Mouse (Mus musculus) stomach, embryonic 15.5 days (tissue): ENCODE data around the gene Ncor2. TPM values are rescaled to one million over a fixed set of nuclear protein-coding genes. Genes with fewer than 3 reads are reported as not detected.

ENCODE experiments used
- ATAC-seq: fragments of 200-750 bp; cut with Nextera tagmentation; 2 replicates; pipeline ENCODE4 v1.8.0; 2017; ENCODE audit warnings: low read depth, moderate number of reproducible peaks, moderate TSS enrichment; ENCODE audit not compliant: insufficient read depth, low FRiP score
- H3K27ac ChIP-seq: fragments of 300-500 bp; sonication (generic); 2 replicates; pipeline ENCODE4 v1.5.1; 2015; ENCODE audit warnings: mild to moderate bottlenecking, inconsistent platforms
- H3K27me3 ChIP-seq: fragments of 300-500 bp; sonication (generic); replicated peaks from 2 replicates; pipeline ENCODE4 v1.6.1; 2015; ENCODE audit warnings: inconsistent platforms
- H3K36me3 ChIP-seq: fragments of 300-500 bp; sonication (generic); 2 replicates; pipeline ENCODE4 v1.6.1; 2015; ENCODE audit warnings: inconsistent platforms
- H3K4me1 ChIP-seq: fragments of 300-500 bp; sonication (generic); 2 replicates; pipeline ENCODE4 v1.6.1; 2015; ENCODE audit warnings: inconsistent platforms
- H3K4me2 ChIP-seq: fragments of 300-500 bp; sonication (generic); 2 replicates; pipeline ENCODE4 v1.6.1; 2015; ENCODE audit warnings: mild to moderate bottlenecking, inconsistent platforms
- H3K4me3 ChIP-seq: fragments of 300-500 bp; sonication (generic); replicated peaks from 2 replicates; pipeline ENCODE4 v1.5.1; 2015; ENCODE audit warnings: inconsistent platforms
- H3K9ac ChIP-seq: fragments of 300-500 bp; sonication (generic); 2 replicates; pipeline ENCODE4 v1.6.1; 2015; ENCODE audit warnings: inconsistent platforms
- H3K9me3 ChIP-seq: fragments of 300-500 bp; sonication (generic); 2 replicates; pipeline ENCODE4 v1.6.1; 2016; ENCODE audit warnings: inconsistent platforms
- WGBS: fragments of 180-500 bp; shearing (Covaris S2); methylation state at CpG from one replicate; pipeline ENCODE4 v1.1.7; 2015; 5-methylcytosine and 5-hydroxymethylcytosine counted together
- polyA plus RNA-seq: library from polyadenylated mRNA; unstranded; fragments of >200 nt; fragmentation: Nextera tagmentation; extraction: Ambion mirVana; gene quantifications from 2 replicates; pipeline ENCODE4 v1.2.1, GENCODE M21; 2015

Ncor2 gene
- polyA plus RNA-seq, 1 experiment from 2014 or later: 26.7 TPM

GRCm38 (mm10) chr5:125002969-125003872, 175.8 kb downstream of the Ncor2 start, which contains the start of gene Rflna:
TSS of gene Rflna (plus strand) at chr5:125003221.
- peak; percentile 45 for ATAC-seq

GRCm38 (mm10) chr5:125000756-125001250, 178.2 kb downstream of the Ncor2 start:
- no peak overlapping the region for H3K4me3 ChIP-seq
- H3K4me1 ChIP-seq: peaks cover 22% of the 10 kb centered on the region
- ATAC-seq: no peak
- no peak overlapping the region for H3K4me2 ChIP-seq
- 73% methylated on average over 10 of the region's 10 CpGs for WGBS
- no peaks in the 10 kb centered on the region for H3K9me3 ChIP-seq
- no peak overlapping the region for H3K9ac ChIP-seq
- H3K27ac ChIP-seq: no peak overlapping the region
- no peaks in the 10 kb centered on the region for H3K36me3 ChIP-seq
- H3K27me3 ChIP-seq: peaks cover 11% of the 10 kb centered on the region

More at GRCm38 (mm10) chr5:125002969-125003872, 175.8 kb downstream of the Ncor2 start, which contains the start of gene Rflna:
- Histone ChIP-seq H3K27me3 (peaks cover 11% of the 10 kb centered on the region), H3K4me1 (peaks cover 38% of the 10 kb centered on the region), H3K4me2 (peak within 1 kb of the TSS; percentile 80), H3K27ac (no peak within 1 kb of the TSS), H3K4me3 (peak within 1 kb of the TSS; percentile 45), H3K9ac (peak within 1 kb of the TSS; percentile 25; the same call in 1 of the 2 replicates), H3K9me3 (no peaks in the 10 kb centered on the region), H3K36me3 (no peaks in the 10 kb centered on the region)
- 2% methylated on average over 37 of the region's 41 CpGs for WGBS

GRCm38 (mm10) chr5:124997913-124998312, 181.1 kb downstream of the Ncor2 start:
- 88% methylated on average over 4 of the region's 4 CpGs for WGBS
- Histone ChIP-seq H3K9me3 (no peaks in the 10 kb centered on the region), H3K4me2 (no peak overlapping the region), H3K9ac (no peak overlapping the region), H3K4me3 (no peak overlapping the region), H3K4me1 (peaks cover 4% of the 10 kb centered on the region; the same call in 1 of the 2 replicates), H3K36me3 (no peaks in the 10 kb centered on the region), H3K27me3 (no peaks in the 10 kb centered on the region), H3K27ac (no peak overlapping the region)
- ATAC-seq: no peak

GRCm38 (mm10) chr5:124996816-124997215, 182.2 kb downstream of the Ncor2 start:
- Histone ChIP-seq H3K4me1 (no peaks in the 10 kb centered on the region), H3K27me3 (no peaks in the 10 kb centered on the region), H3K9ac (no peak overlapping the region), H3K4me2 (no peak overlapping the region), H3K9me3 (no peaks in the 10 kb centered on the region), H3K27ac (no peak overlapping the region), H3K36me3 (no peaks in the 10 kb centered on the region), H3K4me3 (no peak overlapping the region)
- 53% methylated on average over 6 of the region's 6 CpGs for WGBS
- no peak for ATAC-seq

DNA sequence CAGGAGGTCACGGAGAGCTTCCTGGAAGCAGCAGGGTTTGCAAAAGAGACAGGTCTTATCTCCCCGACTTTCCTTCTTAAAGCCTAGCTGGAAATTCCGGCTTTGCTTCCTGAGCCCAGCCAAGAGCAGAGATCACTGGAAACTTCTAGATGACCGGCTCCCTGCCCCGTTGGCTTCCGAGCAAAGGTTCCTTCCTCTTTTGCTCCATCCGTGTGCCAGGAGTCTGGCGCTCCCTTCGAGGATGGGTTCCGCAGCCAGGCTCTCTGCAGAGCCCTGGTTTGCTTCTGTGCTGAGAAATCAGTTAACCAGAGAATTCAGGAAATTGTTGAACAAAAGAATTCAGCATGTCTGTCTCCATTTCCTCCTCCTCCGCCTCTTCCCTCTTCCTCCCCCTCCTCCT, 186.1 kb downstream of the Ncor2 start:
- Histone ChIP-seq H3K36me3 (no peaks in the 10 kb centered on the region), H3K4me2 (no peak overlapping the region), H3K9ac (no peak overlapping the region), H3K4me3 (no peak overlapping the region), H3K27ac (peak overlapping the region; percentile 65), H3K27me3 (no peaks in the 10 kb centered on the region), H3K9me3 (no peaks in the 10 kb centered on the region), H3K4me1 (no peaks in the 10 kb centered on the region)
- WGBS: 54% methylated on average over 11 of the region's 11 CpGs
- no peak for ATAC-seq

GRCm38 (mm10) chr5:124992323-124992722, 186.7 kb downstream of the Ncor2 start:
- Histone ChIP-seq H3K9ac (no peak overlapping the region), H3K4me2 (no peak overlapping the region), H3K27ac (peak overlapping the region; percentile 65), H3K36me3 (no peaks in the 10 kb centered on the region), H3K9me3 (no peaks in the 10 kb centered on the region), H3K4me1 (no peaks in the 10 kb centered on the region), H3K4me3 (no peak overlapping the region), H3K27me3 (no peaks in the 10 kb centered on the region)
- WGBS: 63% methylated on average over 8 of the region's 8 CpGs
- ATAC-seq: no peak

GRCm38 (mm10) chr5:124989724-124990123, 189.3 kb downstream of the Ncor2 start:
- WGBS: 85% methylated on average over 2 of the region's 2 CpGs
- H3K4me1 ChIP-seq: no peaks in the 10 kb centered on the region
- no peak overlapping the region for H3K4me2 ChIP-seq
- no peak for ATAC-seq
- no peaks in the 10 kb centered on the region for H3K9me3 ChIP-seq
- no peak overlapping the region for H3K4me3 ChIP-seq
- H3K27me3 ChIP-seq: no peaks in the 10 kb centered on the region
- H3K9ac ChIP-seq: no peak overlapping the region
- H3K36me3 ChIP-seq: no peaks in the 10 kb centered on the region
- no peak overlapping the region for H3K27ac ChIP-seq

GRCm38 (mm10) chr5:124986656-124987055, 192.4 kb downstream of the Ncor2 start:
- no peak overlapping the region for H3K27ac ChIP-seq
- no peak overlapping the region for H3K4me2 ChIP-seq
- WGBS: 86% methylated on average over 5 of the region's 5 CpGs
- ATAC-seq: no peak
- no peaks in the 10 kb centered on the region for H3K4me1 ChIP-seq
- H3K4me3 ChIP-seq: no peak overlapping the region
- H3K36me3 ChIP-seq: no peaks in the 10 kb centered on the region
- no peaks in the 10 kb centered on the region for H3K9me3 ChIP-seq
- no peaks in the 10 kb centered on the region for H3K27me3 ChIP-seq
- H3K9ac ChIP-seq: no peak overlapping the region

- Histone ChIP-seq H3K9me3 (no peaks in the 10 kb centered on the region), H3K9ac (no peak overlapping the region), H3K4me3 (no peak overlapping the region), H3K4me1 (no peaks in the 10 kb centered on the region), H3K4me2 (no peak overlapping the region), H3K27ac (no peak overlapping the region), H3K27me3 (no peaks in the 10 kb centered on the region), H3K36me3 (no peaks in the 10 kb centered on the region)
- WGBS: 87% methylated on average over 5 of the region's 5 CpGs
- ATAC-seq: no peak
Observed at GRCm38 (mm10) chr5:124986222-124986621, 192.8 kb downstream of the Ncor2 start.

GRCm38 (mm10) chr5:124969790-124970189, 209.2 kb downstream of the Ncor2 start:
- WGBS: 40% methylated on average over 8 of the region's 8 CpGs
- no peak overlapping the region for H3K9ac ChIP-seq
- no peak for ATAC-seq
- H3K9me3 ChIP-seq: no peaks in the 10 kb centered on the region
- H3K27ac ChIP-seq: no peak overlapping the region
- H3K4me1 ChIP-seq: no peaks in the 10 kb centered on the region
- no peaks in the 10 kb centered on the region for H3K36me3 ChIP-seq
- no peaks in the 10 kb centered on the region for H3K27me3 ChIP-seq
- H3K4me2 ChIP-seq: no peak overlapping the region
- H3K4me3 ChIP-seq: no peak overlapping the region
